ENCODE assay signal across 9 mouse cellular contexts in genomic region chr10:61657985-61658384, GRCm38 (mm10). TPM values are rescaled to one million over a fixed set of nuclear protein-coding genes. Genes with fewer than 3 reads are reported as not detected.
DNase-seq lines count a peak whose midpoint lies in the region; ATAC-seq and TF ChIP-seq lines count a peak whose summit lies in the region.
"Had no signal": no experiment of that assay in that cellular context is flagged by ENCODE, and none has a peak within 500 bp of the region (broad histone marks: within the 10 kb centered on the region; RNA-seq: fewer than 3 reads in every experiment).

No protein-coding gene starts in this region.

- peaks cover 4% of the 10 kb centered on the region; the same call in 1 of the 2 replicates for H3K4me1 ChIP-seq in intestine, embryonic 16.5 days (ENCODE audit: control insufficient read depth, insufficient read depth, low read length)
- no peaks in the 10 kb centered on the region for H3K4me1 ChIP-seq in midbrain, embryonic 14.5 days (ENCODE audit: control insufficient read depth, insufficient read depth, low read length)
- H3K4me1 ChIP-seq: limb, embryonic 15.5 days had no signal

- WGBS in intestine, embryonic 16.5 days = 26% methylated on average over 4 of the region's 4 CpGs
- 33% methylated on average over 4 of the region's 4 CpGs for WGBS in midbrain, embryonic 14.5 days

- DNase-seq in layer of hippocampus, adult 2 months (ENCODE audit: low spot score in 2 of 2) = peak in 1 of 2 experiments; percentile 45
- DNase-seq in layer of hippocampus, adult 8-10 months (ENCODE audit: low spot score in 2 of 2) = no peak
- DNase-seq in ES-CJ7 (ENCODE audit: low read depth, low spot score) = peak; percentile 34
- peak; percentile 34 for DNase-seq in brain, adult 2 months (ENCODE audit: low read depth, low spot score)
- peak; percentile 82 for DNase-seq in midbrain, embryonic 14.5 days

- no peak overlapping the region for H3K9ac ChIP-seq in intestine, embryonic 16.5 days (ENCODE audit: low read depth, low read length)
- H3K9ac ChIP-seq in midbrain, embryonic 14.5 days (replicated peaks; ENCODE audit: low read length) = no peak overlapping the region
- H3K9ac ChIP-seq: embryonic facial prominence, embryonic 15.5 days; limb, embryonic 15.5 days had no signal

- H3K27ac ChIP-seq in layer of hippocampus, adult 2 months = no peak overlapping the region
- H3K27ac ChIP-seq in intestine, embryonic 16.5 days (ENCODE audit: low read length) = peak overlapping the region; percentile 16; the same call in 1 of the 2 replicates
- H3K27ac ChIP-seq in midbrain, embryonic 14.5 days (replicated peaks; ENCODE audit: low read depth, low read length) = no peak overlapping the region
- H3K27ac ChIP-seq: embryonic facial prominence, embryonic 15.5 days; limb, embryonic 15.5 days had no signal

- H3K9me3 ChIP-seq in intestine, embryonic 16.5 days (ENCODE audit: control insufficient read depth, low read length) = no peaks in the 10 kb centered on the region
- no peaks in the 10 kb centered on the region for H3K9me3 ChIP-seq in midbrain, embryonic 14.5 days (ENCODE audit: control insufficient read depth, low read length)
- H3K9me3 ChIP-seq: embryonic facial prominence, embryonic 15.5 days; limb, embryonic 15.5 days had no signal

- peak; percentile 87 for TF ChIP-seq CTCF in layer of hippocampus, adult 2 months (conservative IDR thresholded peaks at IDR 0.05)

- ATAC-seq in intestine, embryonic 16.5 days = no peak; the same call in 1 of the 2 replicates
- no peak for ATAC-seq in midbrain, embryonic 14.5 days (ENCODE audit: low FRiP score, low TSS enrichment)
- ATAC-seq in frontal cortex, adult (ENCODE audit: low TSS enrichment) = no peak

- H3K36me3 ChIP-seq in intestine, embryonic 16.5 days (ENCODE audit: control insufficient read depth, insufficient read depth, low read length) = peaks cover 3% of the 10 kb centered on the region; the same call in 1 of the 2 replicates
- H3K36me3 ChIP-seq in midbrain, embryonic 14.5 days (ENCODE audit: control insufficient read depth, insufficient read depth, low read length) = peaks cover 62% of the 10 kb centered on the region

- no peaks in the 10 kb centered on the region for H3K27me3 ChIP-seq in intestine, embryonic 16.5 days (replicated peaks; ENCODE audit: control insufficient read depth, insufficient read depth, low read length)
- no peaks in the 10 kb centered on the region for H3K27me3 ChIP-seq in midbrain, embryonic 14.5 days (ENCODE audit: control insufficient read depth, insufficient read depth, low read length)
- H3K27me3 ChIP-seq: embryonic facial prominence, embryonic 15.5 days; limb, embryonic 15.5 days had no signal

- no peak overlapping the region for H3K4me3 ChIP-seq in layer of hippocampus, adult 2 months
- H3K4me3 ChIP-seq in intestine, embryonic 16.5 days (ENCODE audit: low read length) = no peak overlapping the region
- H3K4me3 ChIP-seq in midbrain, embryonic 14.5 days (replicated peaks; ENCODE audit: low read depth, low read length) = no peak overlapping the region
- H3K4me3 ChIP-seq: embryonic facial prominence, embryonic 15.5 days; limb, embryonic 15.5 days had no signal

- H3K4me2 ChIP-seq in intestine, embryonic 16.5 days (ENCODE audit: low read depth, low read length) = no peak overlapping the region
- no peak overlapping the region for H3K4me2 ChIP-seq in midbrain, embryonic 14.5 days (ENCODE audit: low read length)
- H3K4me2 ChIP-seq: embryonic facial prominence, embryonic 15.5 days; limb, embryonic 15.5 days had no signal

RNA-seq across cellular contexts. Expression of gene Ppa1, which starts 9.6 kb away (rescaled TPM):
- total RNA-seq in layer of hippocampus, adult 2 months (2021) = 10 to 100 TPM; 96.5 to 98.5 TPM
- 100 to 1,000 TPM in 3 of 4 experiments, 10 to 100 TPM in 1; 98.3 to 113 (median 102) TPM for total RNA-seq in layer of hippocampus, adult 8-10 months (2022)
- polyA plus RNA-seq in intestine, embryonic 16.5 days (2015; fragmentation: Nextera tagmentation; extraction: Ambion mirVana) = 199 and 233 TPM in 2 replicates
- 205 and 216 TPM in 2 replicates for polyA plus RNA-seq in midbrain, embryonic 14.5 days (2014; fragmentation: Nextera tagmentation; extraction: Ambion mirVana)

RNA-seq across cellular contexts. Expression of gene Sar1a, which starts 22.1 kb away (rescaled TPM):
- total RNA-seq in layer of hippocampus, adult 2 months (2021) = 100 to 1,000 TPM; 117 to 124 TPM
- 100 to 1,000 TPM; 118 to 126 (median 121) TPM for total RNA-seq in layer of hippocampus, adult 8-10 months (2022)
- polyA plus RNA-seq in intestine, embryonic 16.5 days (2015; fragmentation: Nextera tagmentation; extraction: Ambion mirVana) = 169 and 178 TPM in 2 replicates
- 189 and 227 TPM in 2 replicates for polyA plus RNA-seq in midbrain, embryonic 14.5 days (2014; fragmentation: Nextera tagmentation; extraction: Ambion mirVana)

RNA-seq across cellular contexts. Expression of gene Tysnd1, which starts 37.3 kb away (rescaled TPM):
- total RNA-seq in layer of hippocampus, adult 2 months (2021) = 10 to 100 TPM; 23.3 to 23.8 TPM
- 10 to 100 TPM; 20.2 to 22.9 (median 20.8) TPM for total RNA-seq in layer of hippocampus, adult 8-10 months (2022)
- polyA plus RNA-seq in intestine, embryonic 16.5 days (2015; fragmentation: Nextera tagmentation; extraction: Ambion mirVana) = 21.5 and 27.6 TPM in 2 replicates
- 25.1 and 27.0 TPM in 2 replicates for polyA plus RNA-seq in midbrain, embryonic 14.5 days (2014; fragmentation: Nextera tagmentation; extraction: Ambion mirVana)

RNA-seq across cellular contexts. Expression of gene Aifm2, which starts 57.1 kb away (rescaled TPM):
- total RNA-seq in layer of hippocampus, adult 2 months (2021) = 1 to 10 TPM; 7.1 to 7.8 TPM
- 10 to 100 TPM in 1 of 4 experiments, 1 to 10 TPM in 3; 9.4 to 11.2 (median 9.4) TPM for total RNA-seq in layer of hippocampus, adult 8-10 months (2022)
- polyA plus RNA-seq in intestine, embryonic 16.5 days (2015; fragmentation: Nextera tagmentation; extraction: Ambion mirVana) = 21.1 and 22.5 TPM in 2 replicates
- 5.8 and 7.0 TPM in 2 replicates for polyA plus RNA-seq in midbrain, embryonic 14.5 days (2014; fragmentation: Nextera tagmentation; extraction: Ambion mirVana)

Comparison
In these comparisons a context has a peak if more than half of its experiments do, and no peak if none do; other contexts are left out.
1. DNase-seq: peak in ES-CJ7 (single experiment), brain, adult 2 months (single experiment) and midbrain, embryonic 14.5 days (single experiment); none in layer of hippocampus, adult 8-10 months (0 of 2).